Mouse (Mus musculus): ENCODE measurements at regions not wholly inside any gene's neighbourhood (a gene's known extent, or its start where the extent isn't known, plus 50 kb on each side); places are given as distances from the start of the nearest gene placed in this dataset.

GRCm38 (mm10) chr9:41509597-41509996 is 348.1 kb upstream of the Ubash3b start:
- H3K27ac ChIP-seq (replicated peaks), result no peak overlapping the region
- H3K4me1 ChIP-seq, result peaks cover 4% of the 10 kb centered on the region; the same call in 1 of the 2 replicates
- no peak for ATAC-seq (ENCODE audit: extremely low read depth, insufficient number of reproducible peaks, low FRiP score, low TSS enrichment)
- no peaks in the 10 kb centered on the region for H3K27me3 ChIP-seq (replicated peaks)
- 0 out of 2 replicates have a peak, but pooled peaks cover 2% of the 10 kb centered on the region for H3K9me3 ChIP-seq
- H3K9ac ChIP-seq, result no peak overlapping the region
- 0 out of 2 replicates have a peak, but pooled peaks cover 7% of the 10 kb centered on the region for H3K36me3 ChIP-seq
- no peak overlapping the region for H3K4me2 ChIP-seq
- H3K4me3 ChIP-seq, result no peak overlapping the region
- WGBS, result 44% methylated on average over 2 of the region's 2 CpGs

- H3K4me3 ChIP-seq, result no peak overlapping the region
- H3K27me3 ChIP-seq (replicated peaks), result no peaks in the 10 kb centered on the region
- H3K4me2 ChIP-seq, result no peak overlapping the region
- H3K9me3 ChIP-seq, result 0 out of 2 replicates have a peak, but pooled peaks cover 2% of the 10 kb centered on the region
- H3K27ac ChIP-seq (replicated peaks), result no peak overlapping the region
- H3K4me1 ChIP-seq, result peaks cover 4% of the 10 kb centered on the region; the same call in 1 of the 2 replicates
- no peak for ATAC-seq (ENCODE audit: extremely low read depth, insufficient number of reproducible peaks, low FRiP score, low TSS enrichment)
- H3K36me3 ChIP-seq, result 0 out of 2 replicates have a peak, but pooled peaks cover 7% of the 10 kb centered on the region
- WGBS, result 87% methylated on average over 5 of the region's 5 CpGs
- no peak overlapping the region for H3K9ac ChIP-seq
Measured at GRCm38 (mm10) chr9:41508746-41509145, 347.2 kb upstream of the Ubash3b start.

- no peak overlapping the region for H3K27ac ChIP-seq (replicated peaks)
- H3K27me3 ChIP-seq (replicated peaks), result no peaks in the 10 kb centered on the region
- no peak overlapping the region for H3K4me2 ChIP-seq
- H3K9me3 ChIP-seq, result no peaks in the 10 kb centered on the region
- H3K36me3 ChIP-seq, result 0 out of 2 replicates have a peak, but pooled peaks cover 5% of the 10 kb centered on the region
- ATAC-seq (ENCODE audit: extremely low read depth, insufficient number of reproducible peaks, low FRiP score, low TSS enrichment), result no peak
- H3K9ac ChIP-seq, result no peak overlapping the region
- WGBS, result 84% methylated on average over 5 of the region's 5 CpGs
- no peak overlapping the region for H3K4me3 ChIP-seq
- H3K4me1 ChIP-seq, result peaks cover 3% of the 10 kb centered on the region; the same call in 1 of the 2 replicates
Measured at GRCm38 (mm10) chr9:41498326-41498725, 336.8 kb upstream of the Ubash3b start.

GRCm38 (mm10) chr9:41490112-41490511 is 328.6 kb upstream of the Ubash3b start:
- Histone ChIP-seq H3K27me3 (replicated peaks) (no peaks in the 10 kb centered on the region), H3K4me1 (0 out of 2 replicates have a peak, but pooled peaks cover 6% of the 10 kb centered on the region), H3K9ac (no peak overlapping the region), H3K27ac (replicated peaks) (no peak overlapping the region), H3K4me3 (no peak overlapping the region), H3K36me3 (0 out of 2 replicates have a peak, but pooled peaks cover 4% of the 10 kb centered on the region), H3K9me3 (no peaks in the 10 kb centered on the region), H3K4me2 (no peak overlapping the region)
- 76% methylated on average over 3 of the region's 3 CpGs for WGBS
- ATAC-seq (ENCODE audit: extremely low read depth, insufficient number of reproducible peaks, low FRiP score, low TSS enrichment), result no peak

GRCm38 (mm10) chr9:41488046-41488445 is 326.5 kb upstream of the Ubash3b start:
- no peak overlapping the region for H3K4me2 ChIP-seq
- no peaks in the 10 kb centered on the region for H3K9me3 ChIP-seq
- 33% methylated on average over 2 of the region's 2 CpGs for WGBS
- 0 out of 2 replicates have a peak, but pooled peaks cover 4% of the 10 kb centered on the region for H3K36me3 ChIP-seq
- no peak for ATAC-seq (ENCODE audit: extremely low read depth, insufficient number of reproducible peaks, low FRiP score, low TSS enrichment)
- H3K27ac ChIP-seq (replicated peaks), result no peak overlapping the region
- H3K4me1 ChIP-seq, result 0 out of 2 replicates have a peak, but pooled peaks cover 6% of the 10 kb centered on the region
- no peak overlapping the region for H3K4me3 ChIP-seq
- no peaks in the 10 kb centered on the region for H3K27me3 ChIP-seq (replicated peaks)
- no peak overlapping the region for H3K9ac ChIP-seq

GRCm38 (mm10) chr9:41483218-41483617 is 321.7 kb upstream of the Ubash3b start:
- Histone ChIP-seq H3K9me3 (no peaks in the 10 kb centered on the region), H3K4me3 (no peak overlapping the region), H3K36me3 (no peaks in the 10 kb centered on the region), H3K27ac (replicated peaks) (no peak overlapping the region), H3K4me1 (0 out of 2 replicates have a peak, but pooled peaks cover 6% of the 10 kb centered on the region), H3K27me3 (replicated peaks) (no peaks in the 10 kb centered on the region), H3K9ac (no peak overlapping the region), H3K4me2 (no peak overlapping the region)
- ATAC-seq (ENCODE audit: extremely low read depth, insufficient number of reproducible peaks, low FRiP score, low TSS enrichment), result no peak
- 78% methylated on average over 3 of the region's 3 CpGs for WGBS

- H3K27ac ChIP-seq (replicated peaks), result no peak overlapping the region
- 0 out of 2 replicates have a peak, but pooled peaks cover 4% of the 10 kb centered on the region for H3K4me1 ChIP-seq
- H3K4me2 ChIP-seq, result no peak overlapping the region
- H3K36me3 ChIP-seq, result no peaks in the 10 kb centered on the region
- ATAC-seq (ENCODE audit: extremely low read depth, insufficient number of reproducible peaks, low FRiP score, low TSS enrichment), result no peak
- no peak overlapping the region for H3K9ac ChIP-seq
- no peaks in the 10 kb centered on the region for H3K27me3 ChIP-seq (replicated peaks)
- 76% methylated on average over 6 of the region's 6 CpGs for WGBS
- H3K4me3 ChIP-seq, result no peak overlapping the region
- no peaks in the 10 kb centered on the region for H3K9me3 ChIP-seq
Measured at GRCm38 (mm10) chr9:41481611-41482266, 320.2 kb upstream of the Ubash3b start.

- no peak overlapping the region for H3K4me3 ChIP-seq
- H3K9me3 ChIP-seq, result no peaks in the 10 kb centered on the region
- H3K27me3 ChIP-seq (replicated peaks), result no peaks in the 10 kb centered on the region
- no peaks in the 10 kb centered on the region for H3K36me3 ChIP-seq
- no peak overlapping the region for H3K27ac ChIP-seq (replicated peaks)
- no peak for ATAC-seq (ENCODE audit: extremely low read depth, insufficient number of reproducible peaks, low FRiP score, low TSS enrichment)
- peaks cover 5% of the 10 kb centered on the region for H3K4me1 ChIP-seq
- no peak overlapping the region for H3K4me2 ChIP-seq
- H3K9ac ChIP-seq, result no peak overlapping the region
- WGBS, result 74% methylated on average over 13 of the region's 13 CpGs
Measured at GRCm38 (mm10) chr9:41479854-41480749, 318.6 kb upstream of the Ubash3b start.

- H3K27me3 ChIP-seq (replicated peaks), result no peaks in the 10 kb centered on the region
- H3K9me3 ChIP-seq, result no peaks in the 10 kb centered on the region
- WGBS, result 80% methylated on average over 5 of the region's 5 CpGs
- no peak overlapping the region for H3K27ac ChIP-seq (replicated peaks)
- no peak for ATAC-seq (ENCODE audit: extremely low read depth, insufficient number of reproducible peaks, low FRiP score, low TSS enrichment)
- H3K4me1 ChIP-seq, result peaks cover 14% of the 10 kb centered on the region
- no peaks in the 10 kb centered on the region for H3K36me3 ChIP-seq
- H3K4me3 ChIP-seq, result no peak overlapping the region
- no peak overlapping the region for H3K9ac ChIP-seq
- no peak overlapping the region for H3K4me2 ChIP-seq
Measured at GRCm38 (mm10) chr9:41479085-41479484, 317.6 kb upstream of the Ubash3b start.

GRCm38 (mm10) chr9:41478106-41478848 is 316.8 kb upstream of the Ubash3b start:
- Histone ChIP-seq H3K4me2 (no peak overlapping the region), H3K36me3 (no peaks in the 10 kb centered on the region), H3K27ac (replicated peaks) (no peak overlapping the region), H3K4me3 (no peak overlapping the region), H3K9me3 (no peaks in the 10 kb centered on the region), H3K9ac (no peak overlapping the region), H3K4me1 (peaks cover 15% of the 10 kb centered on the region), H3K27me3 (replicated peaks) (no peaks in the 10 kb centered on the region)
- WGBS, result 65% methylated on average over 7 of the region's 7 CpGs
- ATAC-seq (ENCODE audit: extremely low read depth, insufficient number of reproducible peaks, low FRiP score, low TSS enrichment), result no peak

- Histone ChIP-seq H3K27me3 (replicated peaks) (no peaks in the 10 kb centered on the region), H3K36me3 (no peaks in the 10 kb centered on the region), H3K27ac (replicated peaks) (peak overlapping the region; percentile 82), H3K9me3 (no peaks in the 10 kb centered on the region), H3K4me1 (peaks cover 22% of the 10 kb centered on the region), H3K4me2 (peak overlapping the region; percentile 58), H3K4me3 (peak overlapping the region; percentile 22), H3K9ac (peak overlapping the region; percentile 75)
- WGBS, result 55% methylated on average over 8 of the region's 8 CpGs
- no peak for ATAC-seq (ENCODE audit: extremely low read depth, insufficient number of reproducible peaks, low FRiP score, low TSS enrichment)
Measured at GRCm38 (mm10) chr9:41475326-41475725, 313.8 kb upstream of the Ubash3b start.
